Mouse (Mus musculus) myocyte (in vitro differentiated cells): ENCODE results near the gene Hmgcs1. TPM values are rescaled to one million over a fixed set of nuclear protein-coding genes. Genes with fewer than 3 reads are reported as not detected.

Experiments
- H3K27me3 ChIP-seq: one replicate; pipeline ENCODE4 v1.6.1; 2011; ENCODE audit not compliant: control insufficient read depth, insufficient read depth, insufficient read length
- H3K36me3 ChIP-seq: one replicate; pipeline ENCODE4 v1.6.1; 2011; ENCODE audit not compliant: control insufficient read depth, insufficient read depth
- H3K4me2 ChIP-seq: one replicate; pipeline ENCODE4 v1.6.1; 2011; ENCODE audit warnings: low read depth, control low read depth
- H3K4me3 ChIP-seq: one replicate; pipeline ENCODE4 v1.5.1; 2011; ENCODE audit warnings: mild to moderate bottlenecking, control low read depth, moderate library complexity
- H3K79me2 ChIP-seq: one replicate; pipeline ENCODE4 v1.6.1; 2011; ENCODE audit not compliant: control insufficient read depth, insufficient read depth
- H3ac ChIP-seq: one replicate; pipeline ENCODE4 v1.6.1; 2011; ENCODE audit not compliant: control insufficient read depth, insufficient read length
- CEBPB ChIP-seq: IDR thresholded peaks from 2 replicates; pipeline ENCODE4 v1.6.1; 2011; ENCODE audit warnings: mild to moderate bottlenecking, moderate library complexity; ENCODE audit not compliant: poor library complexity, insufficient read depth, severe bottlenecking
- E2F4 ChIP-seq: IDR thresholded peaks from one replicate; pipeline ENCODE4 v1.6.1; 2011; ENCODE audit warnings: mild to moderate bottlenecking, control low read depth, moderate library complexity; ENCODE audit not compliant: insufficient read depth
- MAX ChIP-seq: IDR thresholded peaks from one replicate; pipeline ENCODE4 v1.6.1; 2011; ENCODE audit warnings: low read depth, mild to moderate bottlenecking, control low read depth
- MYOD1 ChIP-seq, 3 experiments: IDR thresholded peaks; one replicate each; pipeline ENCODE4 v1.6.1; 2011; ENCODE audit warnings: control low read depth in 2 of 3, low read depth in 2 of 3, mild to moderate bottlenecking in 2 of 3, moderate library complexity in 1 of 3; ENCODE audit not compliant: insufficient read length in 2 of 3, control insufficient read depth in 1 of 3
- MYOG ChIP-seq, 3 experiments: IDR thresholded peaks; one replicate each; pipeline ENCODE4 v1.6.1; 2011; ENCODE audit warnings: control low read depth in 2 of 3, low read depth in 2 of 3, mild to moderate bottlenecking in 2 of 3; ENCODE audit not compliant: insufficient read length in 2 of 3, control insufficient read depth in 1 of 3, insufficient read depth in 1 of 3
- POLR2A ChIP-seq: IDR thresholded peaks from one replicate; pipeline ENCODE4 v1.6.1; 2011; ENCODE audit warnings: low read depth, mild to moderate bottlenecking, control low read depth, moderate library complexity; ENCODE audit not compliant: insufficient read length
- POLR2AphosphoS2 ChIP-seq: IDR thresholded peaks from one replicate; pipeline ENCODE4 v1.6.1; 2011; ENCODE audit warnings: low read depth, control low read depth; ENCODE audit not compliant: insufficient read length
- REST ChIP-seq: IDR thresholded peaks from one replicate; pipeline ENCODE4 v1.6.1; 2011; ENCODE audit warnings: mild to moderate bottlenecking, control low read depth, moderate library complexity; ENCODE audit not compliant: insufficient read depth, insufficient read length
- SRF ChIP-seq: IDR thresholded peaks from one replicate; pipeline ENCODE4 v1.6.1; 2011; ENCODE audit warnings: low read depth; ENCODE audit not compliant: control insufficient read depth, insufficient read length
- TCF12 ChIP-seq: IDR thresholded peaks from one replicate; pipeline ENCODE4 v1.6.1; 2011; ENCODE audit warnings: mild to moderate bottlenecking, control low read depth; ENCODE audit not compliant: poor library complexity, insufficient read depth, severe bottlenecking
- TCF3 ChIP-seq: IDR thresholded peaks from one replicate; pipeline ENCODE4 v1.6.1; 2011; ENCODE audit warnings: low read depth, control low read depth; ENCODE audit not compliant: insufficient read length
- USF1 ChIP-seq: IDR thresholded peaks from one replicate; pipeline ENCODE4 v1.6.1; 2011; ENCODE audit warnings: low read depth, mild to moderate bottlenecking, control low read depth, moderate library complexity
- polyA plus RNA-seq: library from polyadenylated mRNA; unstranded; fragments of >200 nt; fragmentation: generic; extraction: Trizol; gene quantifications from one replicate; pipeline ENCODE4 v1.2.1, GENCODE M21; 2012; ENCODE audit warnings: missing spikeins

Hmgcs1 gene
- polyA plus RNA-seq, 1 experiment: 68.3 TPM

DNA sequence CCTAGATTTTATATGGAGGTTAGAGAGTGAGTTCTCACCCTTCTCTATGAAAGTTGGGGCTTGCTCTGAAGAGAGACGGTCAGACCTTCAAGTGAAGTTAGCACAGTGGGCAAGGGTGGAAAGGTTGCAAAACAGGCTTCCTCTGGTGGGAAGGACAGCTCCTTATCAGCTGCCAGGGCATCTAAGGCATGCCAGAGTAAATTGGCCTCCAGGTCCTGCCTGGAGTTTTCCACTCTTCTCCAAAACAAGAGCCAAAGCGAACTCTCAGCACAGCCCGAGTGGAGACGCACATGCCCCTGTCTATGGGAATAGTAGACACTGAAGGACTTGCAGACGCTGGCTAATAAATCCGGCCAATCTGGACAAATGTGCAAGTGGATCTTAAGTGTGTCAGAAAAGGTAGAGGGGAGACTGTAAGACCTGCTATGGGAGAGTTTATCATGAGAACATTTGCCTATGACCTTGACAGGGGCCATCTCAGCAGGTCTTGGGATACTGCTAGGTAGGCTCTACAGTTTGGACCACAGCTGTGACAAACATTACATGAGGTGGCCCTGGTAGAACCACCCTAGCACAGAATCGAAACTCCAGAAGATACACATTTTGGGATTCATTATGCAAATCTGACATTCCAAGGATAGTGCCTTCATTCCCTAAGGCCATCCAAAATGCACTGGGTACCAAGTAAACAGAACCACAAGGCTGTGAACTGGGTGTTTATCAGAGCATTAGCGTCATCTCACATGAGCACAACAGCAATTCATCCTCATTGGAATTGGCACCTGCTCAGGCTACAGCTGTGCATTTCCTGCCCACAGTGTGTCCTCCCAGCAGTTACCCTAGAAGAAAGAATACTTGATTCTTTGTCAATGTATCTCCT, 19.4 kb downstream of the Hmgcs1 start:
- TF ChIP-seq TCF12 (no peak), POLR2AphosphoS2 (peak; percentile 63), MYOG (IDR thresholded peaks at IDR 0.05; ENCODE audit: control insufficient read depth in 1 of 3, insufficient read depth in 1 of 3, insufficient read length in 2 of 3, low read depth in 2 of 3) (no peak), REST (no peak)
- Histone ChIP-seq H3ac (no peak overlapping the region), H3K4me3 (no peak overlapping the region), H3K27me3 (no peaks in the 10 kb centered on the region), H3K36me3 (peaks cover 49% of the 10 kb centered on the region), H3K79me2 (no peaks in the 10 kb centered on the region), H3K4me2 (no peak overlapping the region)

DNA sequence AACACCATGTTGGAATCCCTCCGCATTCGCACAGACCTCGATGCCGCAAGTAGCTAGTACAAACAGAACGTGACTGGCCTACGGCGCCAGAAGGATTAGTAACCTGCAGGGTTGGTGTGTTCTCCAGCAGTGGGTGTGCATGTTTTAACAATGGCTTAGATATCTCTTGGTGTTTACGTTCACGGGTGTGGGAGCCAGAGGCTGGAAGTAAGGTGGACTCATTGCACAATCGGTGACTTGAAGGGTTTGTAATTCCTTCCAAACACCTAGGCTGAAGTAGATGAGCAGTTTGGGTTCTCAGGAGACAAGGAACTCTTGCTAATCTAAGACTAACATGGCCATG, 20.1 kb downstream of the Hmgcs1 start:
- H3K4me3 ChIP-seq: no peak overlapping the region
- no peaks in the 10 kb centered on the region for H3K27me3 ChIP-seq
- no peak overlapping the region for H3K4me2 ChIP-seq
- no peak overlapping the region for H3ac ChIP-seq
- peaks cover 43% of the 10 kb centered on the region for H3K36me3 ChIP-seq
- no peaks in the 10 kb centered on the region for H3K79me2 ChIP-seq
- TF ChIP-seq SRF: no peak
- TF ChIP-seq POLR2AphosphoS2: no peak

DNA sequence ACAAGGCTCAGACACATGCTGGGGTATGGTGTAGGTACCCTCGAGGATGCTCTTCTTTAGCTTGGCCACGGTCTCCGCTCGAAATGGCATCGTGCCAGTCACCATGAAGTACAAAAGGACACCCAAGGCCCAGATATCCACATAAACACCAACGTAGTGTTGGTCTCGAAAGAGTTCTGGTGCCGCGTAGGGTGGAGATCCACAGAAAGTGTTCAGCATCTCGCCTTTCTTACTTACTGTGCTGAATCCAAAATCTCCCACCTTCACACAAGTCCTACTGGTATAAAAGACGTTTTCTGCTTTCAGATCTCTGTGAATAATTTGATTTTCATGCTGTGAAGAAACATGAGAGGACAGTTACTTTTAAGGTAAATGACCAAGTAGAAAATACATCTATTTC, 22.3 kb downstream of the Hmgcs1 start:
- H3K4me3 ChIP-seq: no peak overlapping the region
- H3K79me2 ChIP-seq: no peaks in the 10 kb centered on the region
- no peak for TF ChIP-seq TCF3
- peak; percentile 10 for TF ChIP-seq POLR2AphosphoS2
- no peak for TF ChIP-seq USF1
- peaks cover 27% of the 10 kb centered on the region for H3K36me3 ChIP-seq
- no peak overlapping the region for H3K4me2 ChIP-seq
- no peak overlapping the region for H3ac ChIP-seq
- no peaks in the 10 kb centered on the region for H3K27me3 ChIP-seq

GRCm38 (mm10) chr13:119713107-119713787, 23.1 kb downstream of the Hmgcs1 start:
- no peak overlapping the region for H3K4me3 ChIP-seq

GRCm38 (mm10) chr13:119713821-119714220, 23.6 kb downstream of the Hmgcs1 start:
- no peaks in the 10 kb centered on the region for H3K27me3 ChIP-seq
- no peak overlapping the region for H3K4me2 ChIP-seq
- H3K4me3 ChIP-seq: no peak overlapping the region
- no peaks in the 10 kb centered on the region for H3K79me2 ChIP-seq
- H3ac ChIP-seq: no peak overlapping the region
- TF ChIP-seq POLR2A (no peak), REST (no peak), MAX (no peak), TCF12 (no peak), TCF3 (no peak), USF1 (no peak), MYOG (IDR thresholded peaks at IDR 0.05; ENCODE audit: control insufficient read depth in 1 of 3, insufficient read depth in 1 of 3, insufficient read length in 2 of 3, low read depth in 2 of 3) (no peak), POLR2AphosphoS2 (no peak), SRF (no peak), E2F4 (no peak), MYOD1 (IDR thresholded peaks at IDR 0.05; ENCODE audit: control insufficient read depth in 1 of 3, insufficient read length in 2 of 3, low read depth in 2 of 3) (no peak), CEBPB (no peak)
- peaks cover 16% of the 10 kb centered on the region for H3K36me3 ChIP-seq

More at GRCm38 (mm10) chr13:119713107-119713787, 23.1 kb downstream of the Hmgcs1 start:
- Histone ChIP-seq H3K27me3 (no peaks in the 10 kb centered on the region), H3K79me2 (no peaks in the 10 kb centered on the region), H3K4me2 (no peak overlapping the region), H3K36me3 (peaks cover 21% of the 10 kb centered on the region), H3ac (no peak overlapping the region)
- TF ChIP-seq CEBPB (no peak), TCF3 (no peak), MYOD1 (IDR thresholded peaks at IDR 0.05; ENCODE audit: control insufficient read depth in 1 of 3, insufficient read length in 2 of 3, low read depth in 2 of 3) (no peak), MAX (no peak), E2F4 (no peak), TCF12 (no peak), REST (no peak), SRF (no peak), POLR2AphosphoS2 (no peak), USF1 (no peak), POLR2A (no peak), MYOG (IDR thresholded peaks at IDR 0.05; ENCODE audit: control insufficient read depth in 1 of 3, insufficient read depth in 1 of 3, insufficient read length in 2 of 3, low read depth in 2 of 3) (no peak)
